Mouse (Mus musculus) hindbrain, postnatal 0 days (tissue): ENCODE measurements at regions not wholly inside any gene's neighbourhood (a gene's known extent, or its start where the extent isn't known, plus 50 kb on each side); places are given as distances from the start of the nearest gene placed in this dataset.

Experiments used
- ATAC-seq: fragments of 200-750 bp; cut with Nextera tagmentation; 2 replicates; pipeline ENCODE4 v1.8.0; 2017; ENCODE audit warnings: mild to moderate bottlenecking, moderate TSS enrichment, moderate library complexity
- DNase-seq: peaks from one replicate; pipeline ENCODE4 v3.0.0-alpha.2; 2015; ENCODE audit warnings: low spot score
- H3K27ac ChIP-seq: fragments of 300-500 bp; sonication (generic); 2 replicates; pipeline ENCODE4 v1.5.1; 2014; ENCODE audit warnings: mild to moderate bottlenecking
- H3K27me3 ChIP-seq: fragments of 300-500 bp; sonication (generic); 2 replicates; pipeline ENCODE4 v1.6.1; 2014; ENCODE audit warnings: low read length, mixed read lengths; ENCODE audit not compliant: insufficient read depth
- H3K36me3 ChIP-seq: fragments of 300-500 bp; sonication (generic); 2 replicates; pipeline ENCODE4 v1.6.1; 2014; ENCODE audit warnings: low read length, mixed read lengths; ENCODE audit not compliant: insufficient read depth
- H3K4me1 ChIP-seq: fragments of 300-500 bp; sonication (generic); 2 replicates; pipeline ENCODE4 v1.6.1; 2014; ENCODE audit warnings: antibody characterized with exemption, low read length, mixed read lengths; ENCODE audit not compliant: insufficient read depth
- H3K4me2 ChIP-seq: fragments of 300-500 bp; sonication (generic); 2 replicates; pipeline ENCODE4 v1.6.1; 2014; ENCODE audit warnings: low read depth, mild to moderate bottlenecking, low read length, moderate library complexity, mixed read lengths
- H3K4me3 ChIP-seq: fragments of 300-500 bp; sonication (generic); 2 replicates; pipeline ENCODE4 v1.5.1; 2014; ENCODE audit warnings: low read length
- H3K9ac ChIP-seq: fragments of 300-500 bp; sonication (generic); replicated peaks from 2 replicates; pipeline ENCODE4 v1.6.1; 2014; ENCODE audit warnings: mild to moderate bottlenecking, low read length, moderate library complexity, mixed read lengths
- H3K9me3 ChIP-seq: fragments of 300-500 bp; sonication (generic); 2 replicates; pipeline ENCODE4 v1.6.1; 2016; ENCODE audit warnings: low read length, mixed read lengths
- CTCF ChIP-seq: IDR thresholded peaks from 2 replicates; pipeline ENCODE4 v1.5.1; 2016; ENCODE audit warnings: antibody characterized with exemption, control low read depth, low read depth
- WGBS: fragments of 180-500 bp; shearing (Covaris S2); extraction: QIAGEN DNeasy Blood & Tissue Kit; methylation state at CpG from one replicate; pipeline ENCODE4 v1.1.7; 2014; 5-methylcytosine and 5-hydroxymethylcytosine counted together

- no peaks in the 10 kb centered on the region for H3K9me3 ChIP-seq
- no peak overlapping the region for H3K9ac ChIP-seq
- no peak overlapping the region for H3K27ac ChIP-seq
- H3K36me3 ChIP-seq = no peaks in the 10 kb centered on the region
- ATAC-seq (no peak), DNase-seq (no peak)
- no peaks in the 10 kb centered on the region for H3K4me1 ChIP-seq
- WGBS = 100% methylated on average over 1 of the region's 1 CpGs
- H3K4me2 ChIP-seq = no peak overlapping the region
- no peak for TF ChIP-seq CTCF
- H3K4me3 ChIP-seq = no peak overlapping the region
- H3K27me3 ChIP-seq = no peaks in the 10 kb centered on the region
Measured at GRCm38 (mm10) chr19:23089081-23089480, 51.9 kb upstream of the Klf9 start.

DNA sequence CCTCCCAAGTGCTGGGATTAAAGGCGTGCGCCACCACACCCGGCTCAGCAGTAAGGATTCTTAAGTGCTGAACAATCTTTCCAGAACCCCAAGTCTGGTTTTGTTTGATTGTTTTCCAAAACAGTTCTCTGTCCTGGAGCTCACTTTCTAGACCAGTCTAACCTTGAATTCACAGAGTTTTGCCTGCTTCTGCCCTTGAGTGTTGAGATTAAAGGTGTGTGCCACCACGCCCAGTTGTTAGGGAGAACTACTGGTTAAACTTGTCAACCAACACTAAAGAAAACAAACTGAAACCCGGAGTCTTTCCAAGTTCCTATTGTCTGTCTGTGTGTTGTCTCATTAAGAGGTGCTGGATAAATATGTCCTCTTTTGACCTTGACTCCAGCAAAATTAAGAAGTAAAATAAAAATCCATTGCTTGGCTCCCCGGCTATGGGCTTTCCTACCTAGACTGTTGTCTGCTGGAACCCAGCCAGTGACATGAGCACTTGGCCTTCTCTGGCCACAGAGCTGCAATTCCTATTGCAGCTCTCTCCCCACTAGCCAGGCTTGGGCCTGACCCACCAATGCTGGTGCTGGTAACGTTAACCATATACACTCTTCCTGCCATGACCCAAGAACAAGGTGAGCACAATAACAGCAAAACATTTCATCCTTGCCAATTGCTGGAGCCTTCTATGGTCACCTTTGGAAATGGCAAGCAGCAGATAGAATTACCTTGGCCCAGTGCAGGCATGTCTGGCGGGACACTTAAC, 51.1 kb upstream of the Klf9 start:
- no peak for TF ChIP-seq CTCF
- 93% methylated on average over 8 of the region's 8 CpGs for WGBS
- H3K9me3 ChIP-seq = no peaks in the 10 kb centered on the region
- no peak overlapping the region for H3K4me2 ChIP-seq
- no peaks in the 10 kb centered on the region for H3K4me1 ChIP-seq
- H3K36me3 ChIP-seq = no peaks in the 10 kb centered on the region
- no peaks in the 10 kb centered on the region for H3K27me3 ChIP-seq
- H3K9ac ChIP-seq = no peak overlapping the region
- H3K4me3 ChIP-seq = no peak overlapping the region
- no peak overlapping the region for H3K27ac ChIP-seq
- DNase-seq (no peak), ATAC-seq (no peak)
